Mouse (Mus musculus): ENCODE data around the gene Hhatl. TPM values are rescaled to one million over a fixed set of nuclear protein-coding genes. Genes with fewer than 3 reads are reported as not detected.

Gene Hhatl
- polyA plus RNA-seq, 1 experiment from 2014 or later, result 0.56 TPM

DNA sequence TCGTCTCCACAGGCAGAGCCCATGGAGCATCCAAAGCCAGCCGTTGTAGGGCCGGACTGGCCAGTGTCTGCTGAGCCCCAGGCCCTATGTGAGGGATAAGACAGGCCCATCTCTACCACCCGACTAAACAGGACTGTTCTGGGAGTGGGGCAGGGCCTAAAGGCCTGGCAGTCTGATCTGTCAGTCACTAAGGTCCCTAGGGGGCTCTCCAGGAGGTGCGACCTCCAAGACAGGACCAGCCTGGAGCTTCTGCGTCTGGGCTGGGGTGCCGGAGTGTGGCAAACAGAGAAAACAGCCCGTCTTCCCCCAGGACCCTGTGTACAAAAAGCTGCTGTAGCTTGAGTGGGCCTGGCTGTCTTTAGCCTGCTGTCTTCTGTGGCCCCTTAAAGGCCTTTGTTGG, 30.5 kb downstream of the Hhatl start:
- WGBS, result 66% methylated on average over 8 of the region's 8 CpGs
- no peak overlapping the region for H3K9ac ChIP-seq (replicated peaks; ENCODE audit: low read length)
- H3K27me3 ChIP-seq (ENCODE audit: insufficient read depth, low read length), result no peaks in the 10 kb centered on the region
- ATAC-seq (ENCODE audit: low FRiP score, low TSS enrichment), result no peak
- no peaks in the 10 kb centered on the region for H3K9me3 ChIP-seq (ENCODE audit: low read length)
- no peak overlapping the region for H3K4me3 ChIP-seq (ENCODE audit: low read length)
- no peak overlapping the region for H3K27ac ChIP-seq (ENCODE audit: low read length)
- no peak overlapping the region for H3K4me2 ChIP-seq (replicated peaks; ENCODE audit: low read depth, low read length)
- peaks cover 18% of the 10 kb centered on the region for H3K4me1 ChIP-seq (ENCODE audit: insufficient read depth, low read length)
- H3K36me3 ChIP-seq (ENCODE audit: insufficient read depth, low read length), result peaks cover 36% of the 10 kb centered on the region; the same call in 1 of the 2 replicates

DNA sequence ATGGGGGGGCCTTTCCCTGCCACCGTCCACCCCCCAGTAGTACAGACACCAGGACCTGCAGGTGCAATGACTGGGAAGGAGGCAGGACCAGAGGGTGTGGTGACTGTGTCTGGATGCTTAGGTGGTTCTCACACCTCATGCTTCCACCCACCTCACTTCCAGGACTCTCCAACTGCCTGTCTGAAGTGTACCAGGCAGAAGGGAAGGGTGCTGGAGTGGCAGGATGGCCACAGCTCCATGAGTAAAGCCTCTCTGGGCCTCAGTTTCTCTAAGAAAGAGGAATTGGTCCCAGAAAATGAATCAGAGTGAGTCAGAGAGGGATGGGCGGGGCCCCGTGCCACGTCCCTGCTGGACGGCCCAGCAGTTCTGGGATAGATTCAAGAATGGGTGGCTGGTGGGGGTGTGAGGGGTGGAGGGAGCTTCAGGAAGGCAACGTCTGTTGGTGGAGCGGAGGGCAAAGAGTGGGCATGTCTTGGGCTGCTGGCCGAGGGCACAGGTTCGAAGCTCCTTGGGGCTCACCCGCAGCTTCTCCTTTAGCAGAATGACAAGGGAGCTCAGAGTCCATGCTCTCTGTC, 31.1 kb downstream of the Hhatl start:
- peak overlapping the region; percentile 94 for H3K9ac ChIP-seq (replicated peaks; ENCODE audit: low read length)
- no peak for ATAC-seq (ENCODE audit: low FRiP score, low TSS enrichment)
- no peaks in the 10 kb centered on the region for H3K27me3 ChIP-seq (ENCODE audit: insufficient read depth, low read length)
- H3K4me2 ChIP-seq (replicated peaks; ENCODE audit: low read depth, low read length), result peak overlapping the region; percentile 98
- no peaks in the 10 kb centered on the region for H3K9me3 ChIP-seq (ENCODE audit: low read length)
- H3K4me3 ChIP-seq (ENCODE audit: low read length), result peak overlapping the region; percentile 85
- WGBS, result 61% methylated on average over 10 of the region's 10 CpGs
- peaks cover 36% of the 10 kb centered on the region; the same call in 1 of the 2 replicates for H3K36me3 ChIP-seq (ENCODE audit: insufficient read depth, low read length)
- H3K4me1 ChIP-seq (ENCODE audit: insufficient read depth, low read length), result peaks cover 18% of the 10 kb centered on the region
- H3K27ac ChIP-seq (ENCODE audit: low read length), result no peak overlapping the region

DNA sequence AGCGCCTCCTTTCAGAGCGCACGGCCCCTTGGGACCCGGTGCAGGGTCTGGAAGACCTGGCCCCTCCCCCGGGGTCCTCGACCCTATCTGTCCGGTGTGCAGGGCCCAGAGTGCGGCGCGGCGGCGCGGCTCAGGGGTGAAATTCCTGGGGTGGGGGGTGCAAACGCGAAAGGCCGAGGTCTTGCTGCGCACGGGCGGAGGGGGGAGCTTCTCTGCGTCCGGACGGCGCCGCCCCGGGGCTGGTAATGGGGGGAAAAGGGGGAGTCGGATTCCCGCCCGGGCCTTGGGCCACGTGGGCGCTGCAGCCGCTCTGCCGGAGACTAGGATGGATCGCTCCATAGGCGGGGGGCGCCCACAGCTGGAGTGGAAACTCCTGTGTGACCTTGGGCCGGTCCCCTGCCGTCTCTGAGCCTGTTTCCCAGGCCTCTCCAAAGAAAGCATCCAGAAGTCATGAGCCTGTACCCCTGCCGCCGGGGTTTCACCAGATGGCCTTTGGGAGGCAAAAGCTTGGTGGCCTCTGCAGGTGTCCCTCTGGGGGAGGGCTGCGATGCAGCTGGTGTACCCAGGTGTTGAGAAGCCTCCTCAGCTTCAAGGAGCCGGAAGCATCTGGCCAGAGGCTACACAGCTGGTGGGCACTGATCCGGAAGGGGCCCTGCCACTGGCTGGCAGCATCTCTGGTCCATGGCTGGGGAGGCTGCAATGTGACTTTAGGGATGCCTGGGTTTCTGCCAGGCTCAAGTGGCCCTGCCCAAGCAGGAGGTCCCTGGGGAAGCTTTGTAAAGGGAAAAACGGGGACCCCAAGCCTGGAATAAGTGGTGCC, 31.8 kb downstream of the Hhatl start:
- H3K9me3 ChIP-seq (ENCODE audit: low read length), result no peaks in the 10 kb centered on the region
- H3K4me3 ChIP-seq (ENCODE audit: low read length), result peak overlapping the region; percentile 85
- peak overlapping the region; percentile 93 for H3K27ac ChIP-seq (ENCODE audit: low read length)
- H3K9ac ChIP-seq (replicated peaks; ENCODE audit: low read length), result peak overlapping the region; percentile 94
- H3K4me2 ChIP-seq (replicated peaks; ENCODE audit: low read depth, low read length), result peak overlapping the region; percentile 98
- peak; percentile 75 for ATAC-seq (ENCODE audit: low FRiP score, low TSS enrichment)
- H3K4me1 ChIP-seq (ENCODE audit: insufficient read depth, low read length), result peaks cover 18% of the 10 kb centered on the region
- H3K27me3 ChIP-seq (ENCODE audit: insufficient read depth, low read length), result no peaks in the 10 kb centered on the region
- H3K36me3 ChIP-seq (ENCODE audit: insufficient read depth, low read length), result peaks cover 33% of the 10 kb centered on the region; the same call in 1 of the 2 replicates
- 1% methylated on average over 43 of the region's 43 CpGs for WGBS

DNA sequence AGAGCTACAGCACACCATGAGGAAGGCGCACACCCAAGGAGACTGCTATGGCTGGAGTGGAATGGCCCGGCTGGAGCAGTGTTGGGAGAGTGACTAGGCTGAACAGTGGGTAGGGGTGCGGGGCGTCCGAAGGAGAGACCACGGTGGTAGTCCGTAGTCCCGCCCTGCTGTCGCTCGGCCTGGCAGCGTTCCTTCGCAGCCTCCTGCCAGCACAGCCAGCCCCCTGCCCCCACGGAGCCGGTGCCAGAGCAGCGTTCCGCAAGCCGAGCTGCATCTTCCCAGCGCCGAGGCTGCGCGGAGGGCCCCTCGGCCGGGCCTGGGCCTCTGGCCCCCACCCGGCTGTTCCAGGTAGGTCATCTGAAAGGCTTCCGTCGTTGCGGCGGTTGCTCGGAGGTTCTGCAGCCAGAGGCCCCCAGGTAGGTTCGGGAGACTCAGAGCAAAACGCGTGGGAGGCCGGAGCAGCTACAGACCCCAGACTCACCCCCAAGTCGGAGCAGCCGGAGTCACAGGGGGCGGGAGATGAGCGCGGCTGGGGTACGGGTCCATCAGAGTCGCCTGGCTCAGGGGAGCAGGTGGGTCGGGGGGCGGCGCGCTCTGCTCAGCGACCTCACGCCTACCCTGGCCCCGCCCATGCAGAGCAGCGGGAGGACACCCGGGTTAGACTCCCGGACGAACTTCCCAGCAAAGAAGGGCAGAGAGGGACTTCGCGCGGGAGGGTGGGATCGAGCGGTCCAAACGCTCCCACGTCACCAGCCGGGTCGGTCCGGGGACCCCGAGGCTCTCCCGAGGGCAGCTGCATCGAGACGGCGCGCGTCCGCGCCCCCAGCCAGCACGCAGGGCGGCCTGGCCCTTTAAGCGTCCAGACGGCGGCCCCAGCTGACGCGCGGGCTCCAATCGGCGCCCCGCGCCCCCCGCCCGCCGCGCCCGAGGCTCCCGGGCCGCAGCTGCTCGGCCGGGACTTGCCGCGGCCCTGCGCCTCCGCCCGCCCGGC, 32.9 kb downstream of the Hhatl start, which contains the start of gene Zfp651:
TSS of gene Zfp651 (plus strand) at position 240 of the 991 bp plus-strand sequence.
- peak; percentile 80 for ATAC-seq (ENCODE audit: low FRiP score, low TSS enrichment)

DNA sequence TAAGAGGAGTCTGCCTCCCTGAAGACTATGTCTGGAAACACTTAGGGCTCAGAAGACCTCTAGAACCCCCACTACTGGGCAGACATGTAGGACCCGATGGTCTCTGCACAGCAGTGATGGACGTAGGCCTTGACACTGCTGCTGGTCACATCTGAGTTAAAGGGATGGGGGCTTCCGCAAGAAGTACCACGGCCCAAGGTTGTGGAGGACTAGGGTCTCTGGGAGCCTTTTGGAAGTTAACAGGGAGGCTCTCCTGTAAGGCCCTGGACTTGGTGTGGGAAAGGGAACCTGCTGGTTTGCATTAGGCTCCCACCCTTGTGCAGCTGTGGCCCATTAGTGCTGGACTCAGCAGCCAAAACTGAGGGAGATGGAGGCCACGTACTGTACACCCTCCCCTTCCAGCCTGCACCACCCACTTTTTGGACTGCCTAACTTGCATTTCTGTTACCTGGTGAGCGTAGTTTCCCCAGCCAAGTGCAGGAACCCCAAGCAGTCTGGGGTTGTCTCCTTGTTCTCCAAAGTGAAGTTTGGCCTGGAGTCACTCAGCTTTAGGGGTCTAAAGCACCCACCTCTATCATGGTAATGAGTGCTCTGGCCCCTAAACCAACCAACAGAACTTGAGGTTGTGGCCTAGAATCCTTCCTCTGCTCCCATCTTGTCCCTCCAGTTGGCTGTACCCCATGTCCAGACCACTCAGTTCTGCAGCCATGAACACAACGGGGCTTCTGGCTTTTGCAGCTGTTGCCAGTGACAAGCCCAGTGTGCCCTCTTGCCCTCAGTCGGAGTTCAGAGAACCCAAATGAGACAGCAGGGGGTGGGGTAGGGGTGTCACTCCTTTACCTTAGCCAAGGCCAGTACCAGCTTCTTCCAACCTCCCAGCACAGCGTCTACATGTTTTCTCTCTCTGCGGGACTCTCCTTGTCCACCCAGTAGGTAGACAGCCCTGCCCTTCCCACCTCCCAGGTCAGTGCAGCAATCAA, 34.2 kb downstream of the Hhatl start:
- Histone ChIP-seq H3K27me3 (ENCODE audit: insufficient read depth, low read length) (no peaks in the 10 kb centered on the region), H3K9me3 (ENCODE audit: low read length) (no peaks in the 10 kb centered on the region), H3K4me1 (ENCODE audit: insufficient read depth, low read length) (peaks cover 18% of the 10 kb centered on the region), H3K27ac (ENCODE audit: low read length) (no peak overlapping the region), H3K9ac (replicated peaks; ENCODE audit: low read length) (peak overlapping the region; percentile 94), H3K36me3 (ENCODE audit: insufficient read depth, low read length) (peaks cover 39% of the 10 kb centered on the region), H3K4me2 (replicated peaks; ENCODE audit: low read depth, low read length) (peak overlapping the region; percentile 98), H3K4me3 (ENCODE audit: low read length) (peak overlapping the region; percentile 85)
- 53% methylated on average over 10 of the region's 10 CpGs for WGBS
- 0 out of 2 replicates have a peak, but pooled peaks have one; percentile 0 for ATAC-seq (ENCODE audit: low FRiP score, low TSS enrichment)

More for the DNA sequence above, 32.9 kb downstream of the Hhatl start, which contains the start of gene Zfp651:
- Histone ChIP-seq H3K9me3 (ENCODE audit: low read length) (no peaks in the 10 kb centered on the region), H3K36me3 (ENCODE audit: insufficient read depth, low read length) (peaks cover 37% of the 10 kb centered on the region), H3K4me3 (ENCODE audit: low read length) (peak within 1 kb of the TSS; percentile 85), H3K4me2 (replicated peaks; ENCODE audit: low read depth, low read length) (peak within 1 kb of the TSS; percentile 98), H3K27ac (ENCODE audit: low read length) (peak within 1 kb of the TSS; percentile 93), H3K9ac (replicated peaks; ENCODE audit: low read length) (peak within 1 kb of the TSS; percentile 94), H3K27me3 (ENCODE audit: insufficient read depth, low read length) (no peaks in the 10 kb centered on the region), H3K4me1 (ENCODE audit: insufficient read depth, low read length) (peaks cover 18% of the 10 kb centered on the region)
- under 1% methylated on average over 88 of the region's 97 CpGs for WGBS

DNA sequence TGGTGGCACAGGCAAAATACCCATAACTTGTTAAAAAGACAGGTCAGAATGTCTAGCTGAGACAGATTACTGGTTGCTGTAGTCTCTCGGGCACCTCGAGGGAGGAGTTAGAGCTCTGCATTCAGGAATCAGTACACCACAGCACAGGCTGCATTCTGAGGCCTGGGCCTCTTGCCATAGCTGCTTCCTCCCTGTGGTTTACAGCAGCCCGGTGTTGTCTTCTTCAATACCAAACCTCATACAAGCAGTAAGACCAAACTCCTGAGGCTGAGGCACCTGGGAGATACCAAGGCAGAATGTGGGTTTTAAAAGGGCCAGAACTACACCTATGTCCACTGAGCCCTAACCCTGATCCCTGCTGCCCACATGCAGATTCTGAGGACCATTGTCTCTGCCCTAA, 34.9 kb downstream of the Hhatl start:
- Histone ChIP-seq H3K4me1 (ENCODE audit: insufficient read depth, low read length) (peaks cover 18% of the 10 kb centered on the region), H3K27ac (ENCODE audit: low read length) (no peak overlapping the region), H3K4me2 (replicated peaks; ENCODE audit: low read depth, low read length) (no peak overlapping the region), H3K4me3 (ENCODE audit: low read length) (no peak overlapping the region), H3K9ac (replicated peaks; ENCODE audit: low read length) (no peak overlapping the region), H3K36me3 (ENCODE audit: insufficient read depth, low read length) (peaks cover 37% of the 10 kb centered on the region), H3K27me3 (ENCODE audit: insufficient read depth, low read length) (no peaks in the 10 kb centered on the region), H3K9me3 (ENCODE audit: low read length) (no peaks in the 10 kb centered on the region)
- 57% methylated on average over 3 of the region's 3 CpGs for WGBS
- no peak for ATAC-seq (ENCODE audit: low FRiP score, low TSS enrichment)

DNA sequence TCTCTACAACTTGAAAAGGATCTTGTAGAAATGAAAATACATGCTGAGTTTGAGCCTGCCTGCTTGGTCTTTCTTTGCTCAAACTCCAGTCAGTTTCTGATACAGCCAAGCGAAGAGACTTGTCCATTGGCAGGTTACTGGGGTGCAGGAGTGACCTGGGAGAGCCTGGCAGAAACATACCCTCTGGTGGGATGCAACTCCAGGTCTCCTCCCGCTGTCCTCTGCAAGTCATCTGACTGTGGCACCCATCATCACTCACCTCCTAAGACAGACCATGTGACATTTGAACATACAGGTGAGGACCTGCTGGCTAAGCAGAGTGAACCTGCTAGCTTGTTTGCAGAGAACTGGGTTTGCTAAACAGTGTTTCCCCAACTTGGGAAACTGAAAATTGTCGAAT, 35.5 kb downstream of the Hhatl start:
- WGBS, result 88% methylated on average over 3 of the region's 3 CpGs
- Histone ChIP-seq H3K27ac (ENCODE audit: low read length) (no peak overlapping the region), H3K36me3 (ENCODE audit: insufficient read depth, low read length) (peaks cover 40% of the 10 kb centered on the region), H3K9me3 (ENCODE audit: low read length) (no peaks in the 10 kb centered on the region), H3K4me1 (ENCODE audit: insufficient read depth, low read length) (peaks cover 18% of the 10 kb centered on the region), H3K9ac (replicated peaks; ENCODE audit: low read length) (no peak overlapping the region), H3K4me3 (ENCODE audit: low read length) (no peak overlapping the region), H3K27me3 (ENCODE audit: insufficient read depth, low read length) (no peaks in the 10 kb centered on the region), H3K4me2 (replicated peaks; ENCODE audit: low read depth, low read length) (no peak overlapping the region)
- ATAC-seq (ENCODE audit: low FRiP score, low TSS enrichment), result no peak

DNA sequence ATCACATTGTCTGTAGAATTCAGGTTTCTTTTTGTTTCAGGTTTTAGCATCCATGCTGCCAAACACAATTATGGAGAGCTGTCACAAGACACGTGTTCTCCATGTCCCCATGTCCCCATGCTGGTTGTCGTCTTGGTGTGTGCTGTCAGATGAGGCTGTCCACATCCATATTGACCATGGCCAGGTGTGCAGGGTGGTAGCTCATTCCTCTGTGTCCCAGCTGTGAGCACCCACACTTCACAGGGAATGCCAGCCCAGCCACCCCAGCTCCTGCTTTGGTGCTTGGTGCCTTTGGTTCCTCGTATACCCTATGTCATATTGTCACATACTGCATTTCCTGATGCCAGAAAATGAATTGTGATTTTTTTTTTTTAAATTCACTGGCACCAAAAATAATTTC, 37.7 kb downstream of the Hhatl start:
- H3K4me2 ChIP-seq (replicated peaks; ENCODE audit: low read depth, low read length), result no peak overlapping the region
- no peaks in the 10 kb centered on the region for H3K9me3 ChIP-seq (ENCODE audit: low read length)
- H3K27me3 ChIP-seq (ENCODE audit: insufficient read depth, low read length), result no peaks in the 10 kb centered on the region
- peaks cover 61% of the 10 kb centered on the region for H3K36me3 ChIP-seq (ENCODE audit: insufficient read depth, low read length)
- 89% methylated on average over 3 of the region's 3 CpGs for WGBS
- peaks cover 10% of the 10 kb centered on the region for H3K4me1 ChIP-seq (ENCODE audit: insufficient read depth, low read length)
- ATAC-seq (ENCODE audit: low FRiP score, low TSS enrichment), result no peak
- H3K9ac ChIP-seq (replicated peaks; ENCODE audit: low read length), result no peak overlapping the region
- H3K27ac ChIP-seq (ENCODE audit: low read length), result no peak overlapping the region
- H3K4me3 ChIP-seq (ENCODE audit: low read length), result no peak overlapping the region
